Mouse (Mus musculus): Measurements from ENCODE around the gene Rps6ka5.

The Rps6ka5 gene

DNA sequence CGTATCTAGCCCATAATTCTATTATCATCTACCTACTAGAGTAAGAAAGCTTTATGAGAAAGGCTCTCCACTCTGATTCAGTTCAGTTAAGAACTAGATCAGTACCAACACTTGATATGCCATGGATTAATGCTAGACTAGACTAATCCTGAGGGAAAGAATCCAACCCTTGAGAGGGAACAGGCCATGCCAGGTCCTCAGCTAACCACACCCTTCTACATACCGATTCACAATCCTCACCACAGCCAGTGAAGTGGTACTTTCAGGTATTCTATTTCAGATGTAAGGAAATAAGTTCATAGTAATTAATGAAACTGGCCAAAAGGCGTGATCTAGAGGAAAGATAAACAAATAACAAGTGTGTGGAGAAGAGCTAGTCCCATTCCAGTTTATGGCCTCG is 70.8 kb downstream of the Rps6ka5 start:
- no peak for DNase-seq (ENCODE audit: low spot score in 2 of 2)

DNA sequence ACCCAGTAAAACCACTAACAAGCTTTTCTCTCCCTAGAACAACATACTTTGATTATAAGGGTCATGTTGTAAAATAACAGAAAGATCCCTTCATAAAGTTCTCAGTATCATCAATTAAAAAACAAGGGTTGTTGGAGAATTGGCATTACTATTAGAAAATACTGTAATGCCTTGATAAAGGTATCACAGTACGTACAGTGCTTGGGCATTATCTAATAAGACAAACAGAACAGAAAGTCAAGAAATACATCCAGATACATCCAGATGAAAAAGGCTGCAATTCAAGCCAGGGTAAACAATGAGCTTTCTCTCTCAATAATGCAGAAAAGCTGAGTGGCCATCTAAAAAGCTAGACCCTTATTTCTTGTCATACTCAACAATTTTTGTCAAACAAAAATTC is 84.8 kb downstream of the Rps6ka5 start:
- no peak for DNase-seq (ENCODE audit: low spot score in 2 of 2)

DNA sequence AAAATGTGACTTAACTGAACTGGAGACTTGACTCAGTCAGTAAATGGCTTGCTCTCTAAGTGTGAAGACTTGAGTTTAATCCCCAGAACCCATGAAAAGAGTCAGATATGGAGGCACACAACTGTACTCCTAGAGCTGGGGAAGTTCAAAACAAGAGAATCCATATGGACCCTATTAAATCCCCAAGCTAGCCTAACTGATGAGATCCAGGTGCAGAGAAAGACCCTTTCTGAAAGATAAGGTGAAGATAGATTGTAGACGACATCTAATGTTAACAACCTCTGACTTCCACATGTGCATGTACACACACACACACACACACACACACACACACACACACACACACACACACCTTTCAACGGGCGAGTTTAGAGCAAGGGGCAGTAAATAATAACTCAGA is 86.1 kb downstream of the Rps6ka5 start:
- no peak for DNase-seq (ENCODE audit: low spot score in 2 of 2)

DNA sequence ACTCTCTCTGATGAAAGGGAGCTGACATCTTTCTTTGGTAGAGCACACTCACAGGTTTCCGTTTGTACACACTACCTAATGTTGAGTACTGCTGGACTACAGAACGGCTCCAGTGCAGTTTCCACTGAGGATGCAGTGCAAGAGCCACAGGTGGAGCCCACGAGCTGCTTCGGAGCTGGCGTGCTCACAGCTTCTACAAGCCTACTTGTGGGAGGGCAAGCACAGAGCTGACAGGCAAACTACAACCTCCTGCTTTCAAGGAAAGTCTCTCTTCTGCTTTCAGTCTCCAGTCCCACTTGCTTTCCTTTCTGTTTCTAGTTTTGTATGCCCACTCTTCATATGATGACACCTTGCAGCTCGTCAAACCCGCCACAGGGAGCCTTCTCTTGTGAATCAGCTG is 87.1 kb downstream of the Rps6ka5 start:
- DNase-seq (ENCODE audit: low spot score in 2 of 2): peak; percentile 20 to 50

DNA sequence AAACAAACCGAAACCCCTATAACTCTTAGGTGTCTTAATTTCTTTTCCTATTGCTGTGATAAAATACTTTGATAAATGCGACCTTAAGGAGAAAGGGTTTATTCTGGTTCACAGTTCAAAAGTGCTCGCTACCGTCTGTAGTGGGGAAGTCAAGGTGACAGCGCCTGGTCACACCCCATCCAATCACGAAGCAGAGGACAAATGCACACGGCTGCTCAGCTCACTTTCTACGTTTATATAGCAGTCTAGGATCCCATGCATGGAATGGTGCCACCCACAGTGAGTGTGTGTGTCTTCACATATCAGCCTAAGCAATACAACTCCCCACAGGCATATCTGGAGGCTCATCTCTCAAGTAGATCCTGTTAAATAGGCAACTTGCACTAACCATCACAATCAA is 88.9 kb downstream of the Rps6ka5 start:
- DNase-seq (ENCODE audit: low spot score in 2 of 2): no peak

DNA sequence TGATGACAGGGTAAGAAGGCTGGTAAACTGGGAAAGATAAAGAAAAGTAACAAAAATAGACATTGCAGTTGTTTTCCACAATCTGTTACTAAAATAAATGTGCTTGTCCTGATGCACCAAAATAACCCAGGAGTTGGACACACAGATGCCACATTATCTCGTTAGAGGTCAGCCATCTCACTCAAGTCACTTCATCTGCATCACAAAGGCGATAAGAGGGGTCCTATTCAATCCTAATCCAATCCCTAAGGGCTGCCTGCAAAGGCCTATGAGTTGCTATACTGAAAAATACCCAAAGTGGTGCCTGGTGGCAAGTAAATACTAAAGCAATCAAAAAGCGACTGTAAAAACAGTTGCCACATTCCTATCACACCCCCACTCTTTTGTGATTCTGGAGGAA is 90.0 kb downstream of the Rps6ka5 start:
- DNase-seq (ENCODE audit: low spot score in 2 of 2): no peak

DNA sequence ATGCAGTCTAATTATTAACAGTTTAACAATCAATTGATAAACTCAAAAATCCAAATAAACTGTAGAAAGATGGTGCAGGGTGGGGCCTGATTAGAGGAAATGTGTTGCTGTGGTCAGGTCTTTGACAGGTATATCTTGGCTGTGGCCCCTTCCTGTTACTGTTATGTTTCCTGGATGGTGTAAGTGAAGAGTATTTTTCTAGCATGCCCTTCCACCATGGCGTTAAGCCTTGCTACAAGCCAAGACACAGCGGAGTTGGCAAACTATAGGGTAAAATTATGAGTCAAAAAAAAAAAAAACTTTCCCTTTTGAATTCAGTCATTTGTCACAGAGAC is 90.5 kb downstream of the Rps6ka5 start:
- DNase-seq (ENCODE audit: low spot score in 2 of 2): no peak

DNA sequence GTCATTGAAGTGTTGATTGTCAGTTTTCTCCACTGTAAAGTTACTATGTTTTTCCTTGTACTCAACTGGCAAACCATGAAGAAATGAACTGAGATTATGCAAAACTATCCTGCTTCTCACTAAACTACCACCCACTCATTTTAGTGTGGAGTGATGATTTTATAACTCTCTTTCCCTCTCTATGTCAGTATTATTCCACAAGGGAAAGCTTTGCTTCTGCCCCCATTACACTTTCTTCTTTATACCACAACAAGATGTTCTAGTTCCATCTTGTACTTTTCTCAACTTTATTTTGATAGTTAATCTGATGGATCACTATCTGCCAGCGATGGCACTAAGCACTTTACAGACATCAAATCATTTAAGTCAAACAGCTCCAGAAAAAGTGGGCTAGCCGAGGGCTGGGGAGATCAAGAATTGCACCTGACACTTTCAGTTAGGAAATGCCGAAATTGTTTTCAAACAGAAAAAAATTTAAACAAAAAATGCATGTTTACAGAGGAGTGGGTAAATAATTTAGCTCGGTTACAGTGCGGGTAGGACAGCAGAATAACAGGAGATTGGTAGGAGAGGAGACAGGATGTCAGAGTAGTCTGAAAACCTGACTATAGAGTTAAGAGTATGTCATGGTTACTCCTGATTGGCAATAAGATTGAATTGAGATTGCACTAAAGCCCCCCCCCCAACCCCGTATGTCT is 91.0 kb downstream of the Rps6ka5 start:
- DNase-seq (ENCODE audit: low spot score in 2 of 2): no peak

DNA sequence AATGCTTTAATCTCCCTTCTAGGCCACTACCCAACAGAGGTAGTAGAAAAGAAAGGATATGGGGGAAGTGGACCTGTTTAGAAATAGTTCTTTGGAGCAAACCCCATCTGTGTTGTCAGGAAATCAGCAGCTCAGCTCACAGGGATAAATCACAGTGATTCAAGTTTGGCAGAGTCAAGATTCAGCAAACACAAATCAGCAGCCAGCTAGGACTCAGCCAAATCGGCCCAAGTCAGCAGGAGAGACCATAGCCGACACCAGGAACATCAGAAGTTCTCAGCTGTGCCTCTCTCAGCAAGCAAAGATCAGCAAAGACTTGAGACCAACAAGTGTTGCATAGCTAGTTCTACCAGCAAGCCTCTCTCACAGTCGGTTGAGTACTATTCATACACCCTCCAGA is 93.6 kb downstream of the Rps6ka5 start:
- DNase-seq (ENCODE audit: low spot score in 2 of 2): no peak

DNA sequence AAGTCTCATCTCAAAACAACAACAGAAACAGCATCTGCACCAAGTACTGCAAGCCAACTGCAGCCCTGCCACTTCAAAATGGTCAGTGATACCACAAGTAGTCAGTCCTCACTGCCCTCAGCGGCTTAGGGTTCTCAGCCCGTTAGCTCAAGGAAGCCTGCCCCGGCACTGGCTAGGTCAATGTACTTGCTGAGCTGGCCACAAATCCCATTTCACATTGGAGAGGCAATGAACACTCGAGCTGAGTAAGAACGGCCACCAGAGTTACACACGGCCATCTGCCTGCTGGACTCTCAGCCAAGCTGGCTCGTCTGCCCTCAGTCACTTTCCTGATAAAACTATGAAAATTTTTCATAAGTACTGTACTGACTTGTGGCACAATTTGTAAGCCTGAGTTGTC is 95.5 kb downstream of the Rps6ka5 start:
- DNase-seq (ENCODE audit: low spot score in 2 of 2): no peak

DNA sequence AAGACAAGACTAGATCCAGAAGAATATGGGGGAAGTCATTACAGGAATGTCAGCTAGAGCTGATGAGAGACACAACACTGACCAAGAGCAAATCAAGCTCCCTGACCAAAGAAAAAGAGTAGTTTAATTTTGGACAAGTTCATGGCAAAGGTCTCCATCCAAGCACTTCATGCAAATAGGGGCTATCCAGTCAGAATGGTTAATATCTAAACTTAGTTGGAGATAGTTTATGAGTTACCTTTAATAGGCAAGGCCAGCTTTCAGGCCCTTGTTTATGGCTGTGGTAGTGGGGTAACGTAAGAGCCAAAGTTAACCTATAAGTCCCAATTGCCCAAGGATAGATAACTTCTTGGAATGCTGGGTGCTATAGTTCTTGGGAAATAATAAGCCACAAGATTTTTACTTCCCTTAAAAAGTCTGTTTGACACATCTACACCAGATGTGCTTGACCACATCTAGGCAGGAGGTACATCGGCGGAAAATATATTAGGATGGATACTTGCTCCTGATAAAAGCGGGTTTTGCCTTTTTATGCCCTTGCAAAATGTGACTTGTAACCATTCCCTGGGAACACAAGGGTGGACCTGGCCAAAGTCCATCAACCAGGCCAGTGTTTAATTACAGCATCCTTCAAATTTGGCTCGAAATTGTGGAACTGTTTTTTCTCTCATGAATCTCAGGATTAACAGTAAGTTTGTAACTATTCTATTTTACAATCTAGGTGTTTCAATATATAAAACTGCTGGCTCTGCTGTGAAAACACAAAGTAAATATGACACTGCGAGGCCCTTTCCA is 97.5 kb downstream of the Rps6ka5 start:
- no peak for DNase-seq (ENCODE audit: low spot score in 2 of 2)

DNA sequence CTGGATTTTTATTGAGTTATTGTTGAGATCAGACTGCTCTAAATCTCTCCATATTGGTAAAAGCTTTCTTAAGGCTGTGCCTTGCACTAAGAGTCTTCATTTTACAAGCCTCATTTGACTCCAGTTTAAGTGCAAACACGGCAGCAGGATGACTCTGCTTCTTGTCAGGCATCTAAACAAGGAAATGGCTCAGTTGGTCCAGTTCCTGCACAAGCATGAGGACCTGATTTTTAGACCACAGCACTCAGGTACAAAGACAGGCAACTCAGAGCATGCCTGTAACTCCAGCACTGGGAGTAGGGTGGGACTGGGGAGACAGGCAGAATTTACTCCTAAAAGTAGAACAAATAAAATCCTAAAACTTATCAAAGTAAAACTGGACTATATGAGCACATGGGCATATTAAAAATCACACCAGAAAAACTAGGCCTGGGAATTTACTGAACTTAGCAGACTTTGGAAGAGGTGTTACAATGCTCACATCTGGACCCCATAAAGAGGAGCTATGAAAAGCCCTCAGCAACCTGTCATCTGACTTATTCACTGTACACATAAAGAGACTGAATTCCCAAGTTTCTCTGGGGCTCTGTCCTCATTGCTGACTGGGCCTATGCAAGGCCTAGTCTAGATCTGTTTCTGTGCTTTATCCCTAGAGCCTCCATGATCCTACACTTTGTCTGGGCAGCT is 99.6 kb downstream of the Rps6ka5 start:
- DNase-seq (ENCODE audit: low spot score in 2 of 2): no peak

DNA sequence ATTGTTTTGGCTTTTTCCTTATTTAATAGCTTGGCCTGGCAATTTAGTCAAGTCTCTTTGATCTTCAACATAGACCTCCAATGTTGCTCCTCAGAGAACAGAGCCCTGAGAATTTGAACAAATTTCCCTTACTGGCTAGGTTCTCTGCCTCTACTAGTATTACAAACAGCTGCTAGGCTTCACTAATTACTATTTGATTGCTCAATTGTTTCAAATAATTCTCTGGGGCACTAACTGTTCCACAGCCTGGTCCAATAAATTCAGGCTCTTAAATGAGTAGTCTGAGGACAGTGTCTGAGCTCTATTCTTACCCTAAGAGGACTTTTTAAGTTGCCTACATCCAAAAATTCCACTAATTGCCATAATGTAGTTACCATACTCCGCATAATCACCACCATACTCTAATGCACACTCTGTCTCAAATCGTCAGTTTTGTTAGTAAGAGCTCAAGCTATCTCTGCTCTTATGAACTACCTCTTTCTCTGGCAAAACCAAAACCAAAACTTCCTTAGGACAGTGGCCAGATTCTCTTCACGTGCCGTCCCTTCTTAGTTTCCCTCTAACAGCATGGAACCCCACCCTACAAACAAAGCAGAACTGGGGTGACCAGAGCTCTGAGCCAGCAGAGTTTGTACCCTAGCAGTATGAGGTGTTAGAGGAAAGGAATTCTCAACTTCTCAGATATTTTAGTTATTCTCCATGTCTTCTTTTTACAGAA is 100.4 kb downstream of the Rps6ka5 start:
- DNase-seq (ENCODE audit: low spot score in 2 of 2): no peak

DNA sequence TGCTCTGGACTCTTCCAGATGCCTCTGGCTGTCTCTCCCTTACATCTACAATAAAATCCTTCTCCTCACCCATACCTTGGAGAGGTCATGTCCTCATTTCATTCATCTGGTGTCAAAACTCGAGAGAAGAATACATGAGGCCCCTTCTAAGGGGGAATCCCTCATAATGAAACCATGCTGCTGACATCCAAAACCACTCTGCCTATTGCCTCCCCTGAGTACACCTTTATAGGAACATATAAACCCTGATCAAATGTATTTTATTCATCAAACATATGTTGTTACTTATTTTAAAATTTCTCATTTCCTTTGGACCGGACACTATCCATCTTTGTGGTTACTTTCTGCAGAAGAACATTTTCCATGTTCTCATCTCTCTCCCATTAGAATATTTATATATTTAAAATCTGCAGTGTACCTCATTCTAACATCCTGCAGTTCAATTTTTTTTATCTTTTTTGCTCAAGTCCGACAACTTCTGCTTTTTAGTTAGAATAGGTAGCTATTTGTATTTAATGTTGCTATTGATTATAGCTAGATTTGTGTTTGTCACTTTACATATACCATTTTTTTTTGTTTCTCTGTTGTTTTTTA is 101.8 kb downstream of the Rps6ka5 start:
- no peak for DNase-seq (ENCODE audit: low spot score in 2 of 2)

DNA sequence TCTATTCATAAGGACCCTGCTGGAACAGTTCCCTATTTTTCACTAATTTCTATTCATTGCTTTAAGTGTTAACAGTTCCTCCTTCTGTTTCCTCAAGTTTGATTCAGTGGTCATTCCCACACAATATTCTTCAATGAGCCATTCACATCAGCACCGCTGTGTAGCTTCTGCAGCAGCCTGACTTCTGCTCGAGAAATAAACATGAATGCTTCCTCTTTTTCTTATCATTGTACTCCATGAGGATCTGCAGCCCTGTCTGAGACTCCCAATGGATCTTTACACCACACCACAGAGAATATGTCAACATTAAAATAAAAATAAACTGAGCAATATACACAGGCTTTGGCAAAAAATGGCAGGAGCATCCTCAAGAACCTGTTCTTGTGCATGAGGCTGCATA is 111.5 kb downstream of the Rps6ka5 start:
- no peak for DNase-seq (ENCODE audit: low spot score in 2 of 2)

DNA sequence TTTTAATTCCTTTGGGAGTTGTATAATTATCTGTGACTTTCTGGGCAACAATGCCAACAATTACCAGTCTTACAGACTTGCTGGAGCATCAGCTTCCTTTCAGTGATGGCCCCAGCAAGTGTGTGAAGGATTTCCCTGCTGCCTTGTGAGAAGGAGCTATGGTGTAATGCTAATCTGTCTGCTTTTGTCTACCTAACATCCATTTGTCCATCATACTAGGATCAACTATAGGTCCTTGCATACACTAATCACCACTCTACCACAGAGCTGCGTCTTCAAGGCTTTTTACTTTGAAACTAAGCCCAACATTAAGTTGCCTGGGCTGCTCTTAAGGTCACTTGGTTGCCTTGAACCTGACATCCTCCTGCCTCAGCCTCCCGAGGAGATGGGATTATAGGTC is 112.9 kb downstream of the Rps6ka5 start:
- no peak for DNase-seq (ENCODE audit: low spot score in 2 of 2)

DNA sequence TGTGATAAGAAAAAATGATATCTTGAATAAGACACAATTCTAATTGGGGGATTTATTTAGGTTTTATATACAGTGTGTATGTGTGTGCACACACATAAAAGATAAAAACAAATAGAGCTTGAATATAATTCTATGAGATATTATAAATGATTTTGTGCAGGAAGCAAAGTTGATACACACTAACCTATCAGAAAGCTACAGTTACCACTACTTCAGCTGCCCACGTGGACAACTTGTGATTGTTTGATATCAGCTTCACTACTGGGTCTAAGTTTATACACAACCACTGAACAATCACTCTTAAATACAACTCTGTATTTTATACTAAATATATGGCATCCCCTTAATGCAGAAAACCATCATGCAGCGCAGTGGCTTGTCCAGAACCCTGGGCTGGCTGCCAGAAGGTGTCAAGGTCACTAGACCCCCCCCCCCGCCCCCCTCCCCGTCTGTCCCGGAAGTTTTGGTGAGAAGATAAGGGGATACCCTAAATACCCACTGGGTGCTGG is 113.5 kb downstream of the Rps6ka5 start:
- no peak for DNase-seq (ENCODE audit: low spot score in 2 of 2)

DNA sequence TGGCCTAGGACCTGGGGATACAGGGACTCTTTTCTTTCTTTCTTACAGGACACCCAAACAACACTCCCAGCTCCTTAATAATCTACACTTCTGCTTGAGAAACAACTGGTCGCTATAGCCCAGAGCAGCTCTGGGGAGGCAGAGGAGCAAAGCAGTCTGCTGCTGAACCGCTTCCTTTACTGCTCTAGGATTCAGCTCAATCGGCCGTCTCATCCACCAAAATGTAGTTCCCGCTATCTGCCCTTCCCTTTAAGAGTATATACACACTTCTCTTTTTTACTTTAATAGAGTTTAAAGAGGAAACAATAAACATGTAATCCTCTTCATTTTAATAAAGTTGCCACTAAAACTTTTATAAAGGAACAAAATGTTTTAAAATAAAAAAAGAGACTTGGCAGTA is 117.0 kb downstream of the Rps6ka5 start:
- DNase-seq (ENCODE audit: low spot score in 2 of 2): no peak

DNA sequence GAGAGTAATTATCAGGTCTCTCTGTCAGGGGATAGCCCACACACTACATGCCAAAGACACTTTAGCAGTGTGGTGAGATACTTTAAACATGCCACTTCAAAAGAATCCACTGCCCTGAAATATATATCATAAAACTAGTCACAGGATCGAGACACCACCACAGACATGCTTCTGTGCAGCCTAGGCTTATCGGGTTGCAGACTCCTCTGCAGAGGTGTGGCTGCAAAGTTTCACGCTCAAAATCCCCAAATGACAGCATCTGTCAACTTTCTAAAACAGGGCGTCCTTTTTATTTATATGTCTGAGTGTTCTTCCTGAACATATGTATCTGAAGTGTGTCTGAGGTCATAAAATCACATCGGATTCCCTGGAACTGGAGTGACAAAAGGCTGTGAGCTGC is 117.7 kb downstream of the Rps6ka5 start:
- no peak for DNase-seq (ENCODE audit: low spot score in 2 of 2)

DNA sequence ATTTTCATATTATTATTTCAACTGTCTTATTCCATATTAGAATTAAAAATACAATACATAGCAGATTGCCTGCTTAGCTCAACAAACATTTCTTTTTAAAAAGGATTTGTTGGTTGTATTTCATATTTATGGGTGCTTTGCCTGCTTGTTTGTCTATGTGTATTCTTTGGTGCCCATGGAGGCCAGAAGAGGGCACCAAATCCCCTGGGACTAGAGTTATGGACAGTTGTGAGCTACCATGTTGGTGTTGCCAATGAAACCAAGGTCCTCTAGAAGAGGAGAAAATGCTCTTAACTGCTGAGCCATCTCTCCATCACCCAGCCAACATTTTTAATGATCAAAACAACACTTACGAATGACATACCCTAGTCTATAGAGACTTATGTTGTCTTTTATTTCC is 120.0 kb downstream of the Rps6ka5 start:
- peak in 1 of 2 experiments; percentile 35 for DNase-seq (ENCODE audit: low spot score in 2 of 2)

DNA sequence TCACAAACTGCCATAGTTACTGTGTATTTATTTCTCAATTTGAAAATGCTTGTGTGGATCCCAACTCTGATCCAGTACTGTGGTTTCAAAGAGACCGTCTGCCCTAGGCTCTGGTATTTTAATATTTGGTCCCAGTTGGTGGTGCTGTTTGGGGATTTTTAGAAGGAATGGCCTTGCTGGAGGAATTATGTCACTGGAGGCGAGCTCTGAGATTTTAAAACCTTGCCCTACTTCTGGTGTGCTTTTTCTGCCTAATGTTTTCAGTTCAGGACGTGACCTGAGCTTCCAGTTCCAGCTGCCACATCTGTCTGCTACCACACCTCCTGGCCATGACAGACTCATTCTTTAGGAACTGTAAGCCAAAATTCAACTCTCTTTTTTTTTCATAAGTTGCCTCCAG is 121.2 kb downstream of the Rps6ka5 start:
- no peak for DNase-seq (ENCODE audit: low spot score in 2 of 2)

DNA sequence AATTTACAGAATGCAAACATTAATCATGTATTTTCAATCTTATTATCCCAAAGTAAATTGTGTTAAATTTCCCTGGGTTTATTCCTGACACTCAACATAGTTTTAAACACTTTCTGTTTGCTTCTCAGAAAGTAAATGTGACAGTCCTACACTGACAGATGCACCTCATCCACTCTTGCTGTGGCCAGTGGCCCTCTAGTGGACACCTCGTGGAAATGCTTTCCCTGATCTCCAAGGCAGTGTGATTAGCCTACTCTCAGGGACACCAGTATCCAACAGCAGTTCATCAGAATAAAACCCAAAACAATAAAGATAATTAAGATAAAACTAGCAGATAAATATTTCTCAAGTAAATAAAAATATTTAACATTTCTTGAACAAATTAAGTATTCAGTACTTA is 122.2 kb downstream of the Rps6ka5 start:
- peak; percentile 11 to 43 for DNase-seq (ENCODE audit: low spot score in 2 of 2)
